Mouse (Mus musculus): ENCODE measurements at regions not wholly inside any gene's neighbourhood (a gene's known extent, or its start where the extent isn't known, plus 50 kb on each side); places are given as distances from the start of the nearest gene placed in this dataset.
"Not testable (repeated sequence)": the region's sequence is repeated elsewhere in the genome, so short reads cannot be mapped to it uniquely, and the experiment has no call there.

DNA sequence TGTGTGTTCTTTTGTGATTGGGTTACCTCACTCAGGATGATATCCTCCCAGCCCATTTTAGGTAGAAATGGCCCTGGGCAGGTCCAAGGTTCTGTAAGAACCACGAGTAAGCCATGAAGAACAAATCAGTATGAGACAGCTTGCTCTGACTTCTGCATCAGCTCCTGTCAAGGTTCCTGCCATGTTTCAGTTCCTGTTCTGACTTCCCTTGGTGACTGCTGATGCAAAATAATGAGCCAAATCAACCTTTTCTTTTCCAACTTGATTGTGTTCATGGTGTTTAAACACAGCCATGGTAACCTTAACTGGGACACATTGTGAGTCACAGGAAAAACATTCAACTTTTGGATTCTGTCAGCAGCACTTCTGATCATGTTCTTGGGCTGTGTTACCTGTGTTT is 667.4 kb upstream of the Igfbp7 start:
- Histone ChIP-seq H3K9me3 (replicated peaks; ENCODE audit: control insufficient read depth, insufficient read depth, low read length, poor library complexity, severe bottlenecking) (no peaks in the 10 kb centered on the region), H3K9ac (ENCODE audit: low read depth, poor library complexity, severe bottlenecking) (no peak overlapping the region)
- TF ChIP-seq POLR2A (IDR thresholded peaks at IDR 0.05; ENCODE audit: insufficient read depth, low read length), result no peak
- no peak for TF ChIP-seq EP300 (IDR thresholded peaks at IDR 0.05; ENCODE audit: insufficient read depth, low read depth, low read length)
- no peak for TF ChIP-seq CTCF (IDR thresholded peaks at IDR 0.05; ENCODE audit: low read depth, low read length)

DNA sequence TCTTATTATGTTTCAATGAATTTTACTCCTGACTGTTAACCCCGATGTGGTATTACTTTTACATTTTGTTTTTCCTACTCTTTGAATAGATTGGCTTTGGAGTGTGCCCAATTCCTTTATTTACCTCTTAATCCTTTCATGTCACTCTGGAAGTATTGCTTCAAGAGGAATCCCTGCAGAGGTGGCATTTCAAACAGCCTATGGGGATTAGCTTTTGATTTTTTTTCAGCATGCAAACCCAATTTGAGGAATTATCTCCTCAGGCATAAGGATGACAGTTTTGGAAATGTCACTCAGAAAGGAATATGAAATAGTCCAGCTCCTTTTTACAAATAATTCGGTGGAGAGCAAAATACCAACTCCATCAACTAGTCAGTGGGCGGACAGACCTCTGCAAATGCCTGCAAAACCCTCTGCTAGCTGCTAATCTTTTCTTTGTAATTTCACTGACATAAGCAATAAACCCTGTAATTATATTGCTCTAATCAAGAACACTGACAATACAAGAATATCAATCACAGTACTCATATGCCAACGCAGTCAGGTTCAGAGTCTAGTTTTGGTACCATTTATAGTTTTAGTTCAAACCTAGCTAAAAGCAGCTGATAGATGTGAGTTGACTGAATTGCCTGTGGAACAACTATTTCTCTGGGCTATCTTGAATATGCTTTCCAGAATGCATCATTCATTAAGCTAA is 624.9 kb upstream of the Igfbp7 start:
- no peaks in the 10 kb centered on the region for H3K36me3 ChIP-seq (ENCODE audit: control insufficient read depth, insufficient read depth, low read length, poor library complexity, severe bottlenecking)
- H3K27ac ChIP-seq (ENCODE audit: insufficient read depth, low read length), result no peak overlapping the region
- no peak overlapping the region for H3K9ac ChIP-seq (ENCODE audit: low read depth, poor library complexity, severe bottlenecking)
- TF ChIP-seq EP300 (IDR thresholded peaks at IDR 0.05; ENCODE audit: insufficient read depth, low read depth, low read length), result no peak
- TF ChIP-seq POLR2A (IDR thresholded peaks at IDR 0.05; ENCODE audit: insufficient read depth, low read length), result no peak
- no peak for TF ChIP-seq CTCF (IDR thresholded peaks at IDR 0.05; ENCODE audit: low read depth, low read length)
- no peaks in the 10 kb centered on the region for H3K27me3 ChIP-seq (ENCODE audit: control insufficient read depth, insufficient read depth, low read length, poor library complexity, severe bottlenecking)
- H3K4me1 ChIP-seq (ENCODE audit: control insufficient read depth, insufficient read depth, low read length), result no peaks in the 10 kb centered on the region
- H3K9me3 ChIP-seq (replicated peaks; ENCODE audit: control insufficient read depth, insufficient read depth, low read length, poor library complexity, severe bottlenecking), result no peaks in the 10 kb centered on the region
- H3K4me3 ChIP-seq (ENCODE audit: low read depth, low read length), result no peak overlapping the region

More for the DNA sequence above, 667.4 kb upstream of the Igfbp7 start:
- Histone ChIP-seq H3K27me3 (ENCODE audit: control insufficient read depth, insufficient read depth, low read length, poor library complexity, severe bottlenecking) (no peaks in the 10 kb centered on the region), H3K36me3 (ENCODE audit: control insufficient read depth, insufficient read depth, low read length, poor library complexity, severe bottlenecking) (no peaks in the 10 kb centered on the region), H3K4me3 (ENCODE audit: low read depth, low read length) (no peak overlapping the region), H3K4me1 (ENCODE audit: control insufficient read depth, insufficient read depth, low read length) (no peaks in the 10 kb centered on the region), H3K27ac (ENCODE audit: insufficient read depth, low read length) (no peak overlapping the region)

GRCm38 (mm10) chr5:78017523-78017922 is 609.7 kb upstream of the Igfbp7 start:
- Histone ChIP-seq H3K27me3 (ENCODE audit: control insufficient read depth, insufficient read depth, low read length, poor library complexity, severe bottlenecking) (no peaks in the 10 kb centered on the region), H3K36me3 (ENCODE audit: control insufficient read depth, insufficient read depth, low read length, poor library complexity, severe bottlenecking) (no peaks in the 10 kb centered on the region), H3K4me1 (ENCODE audit: control insufficient read depth, insufficient read depth, low read length) (no peaks in the 10 kb centered on the region), H3K27ac (ENCODE audit: insufficient read depth, low read length) (no peak overlapping the region), H3K9ac (ENCODE audit: low read depth, poor library complexity, severe bottlenecking) (no peak overlapping the region), H3K9me3 (replicated peaks; ENCODE audit: control insufficient read depth, insufficient read depth, low read length, poor library complexity, severe bottlenecking) (no peaks in the 10 kb centered on the region), H3K4me3 (ENCODE audit: low read depth, low read length) (no peak overlapping the region)
- no peak for TF ChIP-seq POLR2A (IDR thresholded peaks at IDR 0.05; ENCODE audit: insufficient read depth, low read length)

GRCm38 (mm10) chr5:77986449-77987047 is 578.7 kb upstream of the Igfbp7 start:
- Histone ChIP-seq H3K9me3 (replicated peaks; ENCODE audit: control insufficient read depth, insufficient read depth, low read length, poor library complexity, severe bottlenecking) (no peaks in the 10 kb centered on the region), H3K27ac (ENCODE audit: insufficient read depth, low read length) (no peak overlapping the region), H3K9ac (ENCODE audit: low read depth, poor library complexity, severe bottlenecking) (no peak overlapping the region), H3K36me3 (ENCODE audit: control insufficient read depth, insufficient read depth, low read length, poor library complexity, severe bottlenecking) (no peaks in the 10 kb centered on the region), H3K4me3 (ENCODE audit: low read depth, low read length) (no peak overlapping the region), H3K27me3 (ENCODE audit: control insufficient read depth, insufficient read depth, low read length, poor library complexity, severe bottlenecking) (no peaks in the 10 kb centered on the region), H3K4me1 (ENCODE audit: control insufficient read depth, insufficient read depth, low read length) (no peaks in the 10 kb centered on the region)
- TF ChIP-seq CTCF (IDR thresholded peaks at IDR 0.05; ENCODE audit: low read depth, low read length), result no peak
- no peak for TF ChIP-seq EP300 (IDR thresholded peaks at IDR 0.05; ENCODE audit: insufficient read depth, low read depth, low read length)
- no peak for TF ChIP-seq POLR2A (IDR thresholded peaks at IDR 0.05; ENCODE audit: insufficient read depth, low read length)

DNA sequence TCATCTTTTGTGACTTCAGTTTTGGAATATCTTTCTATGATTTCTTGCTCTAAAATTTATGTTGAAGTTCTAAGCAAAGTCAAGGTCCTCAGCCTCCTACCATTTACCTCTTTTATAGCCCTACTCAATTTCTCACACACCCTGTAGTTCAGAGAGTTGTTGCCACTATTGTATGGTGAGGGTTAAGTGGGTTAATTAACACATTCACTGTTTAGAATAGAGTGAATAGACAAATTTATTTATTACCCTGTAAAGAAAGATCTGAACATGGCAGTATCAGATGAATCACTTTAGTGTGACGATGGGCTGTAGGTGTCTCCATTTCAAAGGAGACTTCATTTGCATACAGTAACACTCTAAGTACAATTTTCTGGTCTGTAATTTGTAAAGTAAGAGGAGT is 577.4 kb upstream of the Igfbp7 start:
- no peak overlapping the region for H3K27ac ChIP-seq (ENCODE audit: insufficient read depth, low read length)

DNA sequence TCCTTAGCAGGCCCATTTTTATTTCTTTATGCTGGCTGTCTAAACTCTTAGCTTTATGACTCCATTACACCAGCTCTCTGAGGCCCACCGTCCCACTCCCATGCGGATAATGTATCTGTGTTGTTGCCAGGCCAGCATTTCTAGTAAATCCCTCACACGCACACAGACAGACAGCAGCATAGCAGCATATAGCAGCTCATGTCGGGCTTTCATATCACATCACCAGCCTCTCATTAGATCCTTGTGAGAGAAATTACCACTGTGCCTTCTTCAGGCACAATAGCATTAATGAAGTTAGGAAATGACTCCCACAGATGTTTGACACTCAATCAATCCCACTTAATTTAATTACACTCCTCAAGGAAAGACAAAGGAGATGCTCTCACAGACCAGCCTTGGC is 532.2 kb upstream of the Igfbp7 start:
- H3K36me3 ChIP-seq (ENCODE audit: control insufficient read depth, insufficient read depth, low read length, poor library complexity, severe bottlenecking); H3K27ac ChIP-seq (ENCODE audit: insufficient read depth, low read length); H3K4me3 ChIP-seq (ENCODE audit: low read depth, low read length); H3K9me3 ChIP-seq (replicated peaks; ENCODE audit: control insufficient read depth, insufficient read depth, low read length, poor library complexity, severe bottlenecking); H3K27me3 ChIP-seq (ENCODE audit: control insufficient read depth, insufficient read depth, low read length, poor library complexity, severe bottlenecking); H3K9ac ChIP-seq (ENCODE audit: low read depth, poor library complexity, severe bottlenecking); H3K4me1 ChIP-seq (ENCODE audit: control insufficient read depth, insufficient read depth, low read length): not testable (repeated sequence)

More for the DNA sequence above, 577.4 kb upstream of the Igfbp7 start:
- H3K36me3 ChIP-seq (ENCODE audit: control insufficient read depth, insufficient read depth, low read length, poor library complexity, severe bottlenecking), result no peaks in the 10 kb centered on the region
- no peak overlapping the region for H3K4me3 ChIP-seq (ENCODE audit: low read depth, low read length)
- H3K27me3 ChIP-seq (ENCODE audit: control insufficient read depth, insufficient read depth, low read length, poor library complexity, severe bottlenecking), result no peaks in the 10 kb centered on the region
- no peaks in the 10 kb centered on the region for H3K4me1 ChIP-seq (ENCODE audit: control insufficient read depth, insufficient read depth, low read length)
- TF ChIP-seq EP300 (IDR thresholded peaks at IDR 0.05; ENCODE audit: insufficient read depth, low read depth, low read length), result no peak
- no peak for TF ChIP-seq CTCF (IDR thresholded peaks at IDR 0.05; ENCODE audit: low read depth, low read length)
- H3K9me3 ChIP-seq (replicated peaks; ENCODE audit: control insufficient read depth, insufficient read depth, low read length, poor library complexity, severe bottlenecking), result no peaks in the 10 kb centered on the region
- H3K9ac ChIP-seq (ENCODE audit: low read depth, poor library complexity, severe bottlenecking), result no peak overlapping the region
